In the genomic region with DNA sequence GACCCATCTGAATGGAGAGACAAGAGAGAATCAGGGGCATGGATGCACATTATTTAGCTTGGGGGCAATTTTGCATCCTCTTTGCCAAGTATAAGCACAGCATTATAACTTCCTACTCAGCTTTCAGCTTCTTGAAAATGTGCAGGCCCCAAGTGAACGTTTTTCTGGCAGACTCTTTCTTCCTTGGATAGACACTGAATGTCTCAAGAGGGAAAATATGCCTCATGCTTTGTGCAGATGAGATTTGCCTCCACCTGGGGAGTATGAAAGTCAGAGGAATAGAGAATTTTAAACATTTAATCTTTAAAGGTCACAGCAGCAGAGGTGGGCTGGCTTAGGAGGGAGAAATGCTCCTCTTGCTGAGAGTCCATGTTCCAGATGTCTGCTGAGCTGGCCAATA, we compare ENCODE assay signal across 11 mouse cellular contexts.
"Had no signal": no experiment of that assay in that cellular context is flagged by ENCODE, and none has a peak within 500 bp of the region (broad histone marks: within the 10 kb centered on the region; RNA-seq: fewer than 3 reads in every experiment).

No protein-coding gene starts in this region.

- H3K36me3 ChIP-seq: limb, embryonic 12.5 days; midbrain, embryonic 13.5 days had no signal

- H3K4me2 ChIP-seq: limb, embryonic 12.5 days; midbrain, embryonic 13.5 days had no signal

- H3K9me3 ChIP-seq: limb, embryonic 12.5 days; midbrain, embryonic 13.5 days had no signal

- ATAC-seq: midbrain, embryonic 13.5 days had no signal

- H3K4me1 ChIP-seq: limb, embryonic 12.5 days; midbrain, embryonic 13.5 days had no signal

- H3K4me3 ChIP-seq: limb, embryonic 12.5 days; midbrain, embryonic 13.5 days had no signal

- H3K27ac ChIP-seq: kidney, postnatal 0 days; limb, embryonic 12.5 days; liver, embryonic 14.5 days; midbrain, embryonic 13.5 days had no signal

- H3K27me3 ChIP-seq: limb, embryonic 12.5 days; midbrain, embryonic 13.5 days had no signal

- H3K9ac ChIP-seq: limb, embryonic 12.5 days; liver, embryonic 14.5 days; midbrain, embryonic 13.5 days had no signal

- DNase-seq: kidney, adult 11 months; kidney, adult 9 months; kidney, postnatal 36 days; lung, adult 18-20 months; right cerebral cortex, postnatal 4 days; spleen, adult 18-20 months; thymus, postnatal 14 days had no signal
